Mouse (Mus musculus): ENCODE data around the gene Tnfsfm13. TPM values are rescaled to one million over a fixed set of nuclear protein-coding genes. Genes with fewer than 3 reads are reported as not detected.
"Not testable (repeated sequence)": the region's sequence is repeated elsewhere in the genome, so short reads cannot be mapped to it uniquely, and the experiment has no call there.

The Tnfsfm13 gene
- total RNA-seq (2015) (11.6 and 13.6 TPM in 2 replicates), total RNA-seq (2017) (8.5 and 12.2 TPM in 2 replicates)

DNA sequence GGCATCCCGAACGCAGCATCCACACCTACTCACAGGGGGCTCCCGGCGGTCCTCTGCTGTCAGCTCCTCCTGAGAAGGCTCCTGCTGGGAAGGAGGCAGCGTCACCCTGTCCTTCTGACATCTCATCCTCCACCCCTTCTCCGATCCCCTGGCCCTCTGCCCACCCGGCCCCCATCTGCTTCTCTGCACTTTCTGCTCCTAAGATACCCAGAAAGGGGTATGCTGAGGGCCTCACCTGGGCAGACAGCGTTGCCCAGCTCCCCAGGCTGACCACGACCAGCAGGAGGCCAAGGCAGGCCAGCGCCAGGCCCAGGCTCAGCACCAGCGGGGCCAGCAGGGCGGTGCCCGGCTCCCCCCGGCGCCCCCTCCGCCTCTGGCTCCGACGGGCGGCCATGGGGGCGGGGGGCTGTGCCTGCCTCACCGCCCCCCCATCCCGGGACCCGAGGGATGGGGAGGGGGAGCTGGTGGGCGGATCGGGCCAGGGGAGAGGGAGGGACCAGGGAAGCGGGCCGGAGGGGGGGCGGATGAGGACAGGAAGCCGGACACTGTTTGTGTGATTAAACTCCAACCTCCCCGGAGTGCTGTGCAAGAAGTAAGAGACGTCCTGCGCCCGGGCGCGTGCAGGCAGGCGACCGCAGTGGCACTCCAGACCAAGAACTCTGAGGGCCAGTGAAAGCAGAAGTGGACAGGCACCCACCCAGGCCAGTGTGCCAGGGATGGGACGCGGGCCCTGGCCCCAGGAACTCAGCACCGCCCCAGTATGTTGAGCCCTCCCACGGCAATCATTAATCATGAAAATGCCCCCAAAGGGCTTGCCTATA, at the start of gene Tnfsfm13, which contains the start of gene Tnfsf12:
TSS of gene Tnfsfm13 (minus strand) at position 738 of the 821 bp plus-strand sequence.
TSS of gene Tnfsf12 (minus strand) at position 489 of the 821 bp plus-strand sequence.
- peak; percentile 94 for ATAC-seq (ENCODE audit: poor library complexity, severe bottlenecking)

DNA sequence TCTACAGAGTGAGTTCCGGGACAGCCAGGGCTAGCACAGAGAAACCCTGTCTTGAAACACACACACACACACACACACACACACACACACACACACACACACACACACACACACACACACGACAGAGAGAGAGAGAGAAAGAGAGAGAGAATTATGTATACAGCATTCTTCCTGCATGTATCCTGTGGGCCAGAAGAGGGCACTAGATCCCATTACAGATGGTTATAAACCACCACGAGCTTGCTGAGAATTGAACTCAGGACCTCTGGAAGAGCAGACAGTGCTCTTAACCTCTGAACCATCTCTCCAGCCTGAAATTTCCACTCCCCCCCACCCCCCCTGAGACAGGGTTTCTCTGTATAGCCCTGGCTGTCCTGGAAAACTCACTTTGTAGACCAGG, 35.5 kb upstream of the Tnfsfm13 start:
- ATAC-seq (ENCODE audit: poor library complexity, severe bottlenecking): not testable (repeated sequence)

DNA sequence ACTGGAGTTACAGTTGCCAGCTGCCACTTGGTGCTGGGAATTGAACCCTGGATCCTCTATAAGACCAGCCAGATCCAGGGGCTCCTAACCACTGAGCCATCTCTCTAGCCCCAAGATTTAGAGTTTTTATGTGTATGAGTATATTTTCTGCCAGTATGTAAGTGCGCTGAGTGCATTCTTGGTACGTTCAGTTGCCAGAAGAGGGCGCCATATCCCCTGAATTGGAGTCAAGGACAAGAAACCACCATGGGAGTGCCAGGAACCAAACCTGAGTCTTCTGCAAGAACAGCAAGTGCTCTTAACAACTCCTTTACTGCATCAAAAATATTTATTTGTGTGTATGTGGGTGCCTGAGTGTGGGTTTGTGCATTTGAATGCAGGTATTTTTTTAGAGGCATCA, 33.2 kb upstream of the Tnfsfm13 start:
- ATAC-seq (ENCODE audit: poor library complexity, severe bottlenecking): peak; percentile 52

DNA sequence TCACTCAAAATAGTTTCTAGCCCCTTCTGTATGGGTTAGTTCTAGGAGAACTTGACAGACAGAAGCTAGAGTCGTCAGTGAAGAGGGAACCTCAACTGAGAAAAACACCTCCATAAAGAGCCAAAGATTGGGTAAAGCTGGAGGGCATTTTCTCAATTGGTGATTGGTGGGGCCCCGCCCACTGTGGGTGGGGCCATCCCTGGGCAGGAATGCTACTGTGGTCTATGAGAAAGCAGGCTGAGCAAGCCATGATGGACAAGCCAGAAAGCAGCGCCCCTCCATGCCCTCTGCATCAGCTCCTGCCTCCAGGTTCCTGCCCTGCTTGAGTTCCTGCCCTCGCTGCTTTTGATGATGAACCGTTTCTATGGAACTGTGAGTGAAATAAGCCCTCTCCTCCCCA, 30.1 kb upstream of the Tnfsfm13 start:
- ATAC-seq (ENCODE audit: poor library complexity, severe bottlenecking): no peak

DNA sequence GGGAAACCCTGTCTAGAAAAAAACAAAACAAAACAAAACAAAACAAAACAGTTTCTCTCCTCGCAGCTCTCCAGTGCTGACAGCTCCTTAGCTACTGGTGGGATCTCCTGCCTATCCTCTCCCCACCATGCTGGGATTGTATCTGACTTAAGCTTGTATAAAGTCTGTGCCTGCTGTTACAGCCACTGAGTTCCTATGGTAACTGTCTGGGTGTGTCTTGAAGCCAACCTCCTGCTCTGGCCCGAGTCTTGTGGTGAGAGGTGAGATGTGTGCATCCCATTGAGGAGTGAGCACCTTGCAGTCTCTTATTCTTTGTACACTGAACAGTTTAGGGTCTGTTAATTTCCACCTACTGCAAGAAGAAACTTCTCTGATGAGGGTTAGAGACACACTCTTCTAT, 27.2 kb upstream of the Tnfsfm13 start:
- no peak for ATAC-seq (ENCODE audit: poor library complexity, severe bottlenecking)

GRCm38 (mm10) chr11:69720852-69721251, 25.0 kb upstream of the Tnfsfm13 start:
- ATAC-seq (ENCODE audit: poor library complexity, severe bottlenecking): no peak

- ATAC-seq (ENCODE audit: poor library complexity, severe bottlenecking): no peak
Observed at GRCm38 (mm10) chr11:69719423-69719822, 23.5 kb upstream of the Tnfsfm13 start.

GRCm38 (mm10) chr11:69718661-69719060, 22.8 kb upstream of the Tnfsfm13 start:
- no peak for ATAC-seq (ENCODE audit: poor library complexity, severe bottlenecking)

GRCm38 (mm10) chr11:69716953-69717352, 21.1 kb upstream of the Tnfsfm13 start:
- ATAC-seq (ENCODE audit: poor library complexity, severe bottlenecking): no peak

DNA sequence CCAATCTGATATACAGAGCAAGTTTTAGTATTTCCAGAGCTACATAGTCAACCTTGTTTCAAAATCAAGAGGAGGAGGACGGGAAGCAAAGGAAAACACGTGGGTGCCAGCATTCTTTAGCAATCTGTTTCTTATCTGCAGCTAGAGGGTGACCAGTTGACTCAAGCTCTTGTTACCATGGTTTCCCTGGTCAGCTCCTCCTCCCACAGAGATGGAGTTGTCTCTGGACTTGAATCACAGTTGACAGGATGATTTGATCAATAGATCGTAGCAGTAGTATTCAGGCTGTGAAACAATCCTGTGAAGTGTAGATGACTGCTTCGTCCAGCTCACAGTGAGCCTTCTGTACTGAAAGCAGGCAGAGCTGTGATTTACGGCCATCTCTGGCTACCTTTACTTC, 20.0 kb upstream of the Tnfsfm13 start:
- no peak for ATAC-seq (ENCODE audit: poor library complexity, severe bottlenecking)

- ATAC-seq (ENCODE audit: poor library complexity, severe bottlenecking): no peak
Observed at GRCm38 (mm10) chr11:69715482-69715881, 19.6 kb upstream of the Tnfsfm13 start.

DNA sequence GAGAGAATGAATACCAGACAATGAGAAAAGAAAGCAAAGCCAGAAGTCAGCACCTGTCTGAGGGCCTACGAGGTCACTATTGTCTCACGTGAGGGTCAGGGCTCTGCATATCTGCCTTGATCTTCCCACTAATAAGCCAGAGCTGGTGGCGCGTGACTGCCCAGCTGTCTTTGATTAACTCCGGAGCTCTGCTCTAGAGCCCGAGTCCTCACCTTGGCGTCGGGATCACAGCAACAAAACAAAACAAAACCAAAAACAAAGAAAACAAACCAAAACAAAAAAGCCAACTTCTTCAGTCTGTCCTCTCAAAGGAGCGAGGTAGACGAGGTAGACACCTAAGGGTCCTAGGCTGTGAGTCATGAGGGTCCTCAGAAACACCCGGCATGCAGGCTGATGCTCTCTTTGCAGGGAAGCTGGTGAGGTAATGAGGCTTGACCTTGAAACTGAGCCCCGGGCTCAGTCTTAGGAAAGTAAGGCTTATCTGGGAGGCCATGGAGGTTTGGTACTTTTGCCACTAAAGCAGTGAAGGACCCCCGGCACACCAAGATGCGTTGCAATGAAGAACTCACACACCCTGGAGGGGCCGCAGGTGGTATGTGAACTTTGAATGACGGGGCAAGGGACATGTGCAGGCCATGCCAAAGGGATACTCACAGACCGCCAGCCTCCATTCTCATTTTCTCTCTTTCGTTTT, 18.9 kb upstream of the Tnfsfm13 start:
- ATAC-seq (ENCODE audit: poor library complexity, severe bottlenecking): no peak

DNA sequence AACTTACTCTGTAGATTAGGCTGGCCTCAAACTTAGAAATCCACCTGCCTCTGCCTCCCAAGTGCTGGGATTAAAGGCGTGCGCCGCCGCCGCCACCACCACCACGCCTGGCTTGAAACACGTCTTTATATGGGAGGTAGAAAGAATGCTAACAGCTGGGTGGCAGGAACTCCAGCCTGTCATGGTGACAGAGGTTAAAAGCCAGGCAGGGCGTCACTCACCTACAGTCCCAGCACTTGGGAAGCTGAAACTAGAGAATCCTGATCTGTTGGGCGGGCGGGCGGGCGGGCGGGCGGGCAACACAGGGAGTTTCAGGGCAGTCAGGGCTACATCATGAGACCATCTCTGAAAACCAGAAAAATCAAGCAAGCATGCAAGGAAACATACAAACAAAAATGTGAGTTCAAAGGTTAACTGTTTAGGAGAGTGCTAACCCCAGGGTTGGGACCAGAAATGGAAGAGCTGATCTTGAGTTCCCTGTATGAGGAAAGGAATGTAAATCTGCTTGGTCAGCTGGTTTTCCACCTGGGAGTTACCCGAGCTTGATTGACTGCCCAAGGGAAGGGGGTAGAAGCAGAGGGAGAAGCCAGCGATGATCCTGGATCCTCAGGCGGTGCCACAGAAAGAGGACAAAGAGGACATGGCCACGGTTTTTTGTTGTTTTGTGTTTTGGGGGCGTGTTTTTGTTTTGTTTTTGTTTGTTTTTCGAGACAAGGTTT, 17.2 kb upstream of the Tnfsfm13 start:
- ATAC-seq (ENCODE audit: poor library complexity, severe bottlenecking): no peak

DNA sequence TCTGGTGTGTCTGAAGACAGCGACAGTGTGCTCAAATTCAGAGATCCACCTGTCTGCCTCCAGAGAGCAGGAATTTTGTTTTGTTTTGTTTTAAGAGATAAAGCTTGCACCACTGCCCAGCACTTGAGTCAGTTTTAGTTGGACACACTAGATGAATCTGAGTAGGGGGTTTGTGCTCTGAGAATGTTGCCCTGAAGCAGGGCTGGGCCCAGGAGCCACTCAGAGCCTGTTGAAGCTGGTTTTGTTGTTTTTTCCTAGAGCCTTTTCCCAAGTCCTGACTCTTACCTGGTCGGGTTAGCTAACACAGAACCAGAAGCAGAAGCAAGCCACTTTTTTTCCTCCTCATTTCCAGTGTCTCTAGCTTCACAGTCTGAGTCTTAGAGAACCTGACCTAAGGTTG, 15.2 kb upstream of the Tnfsfm13 start:
- ATAC-seq (ENCODE audit: poor library complexity, severe bottlenecking): no peak

DNA sequence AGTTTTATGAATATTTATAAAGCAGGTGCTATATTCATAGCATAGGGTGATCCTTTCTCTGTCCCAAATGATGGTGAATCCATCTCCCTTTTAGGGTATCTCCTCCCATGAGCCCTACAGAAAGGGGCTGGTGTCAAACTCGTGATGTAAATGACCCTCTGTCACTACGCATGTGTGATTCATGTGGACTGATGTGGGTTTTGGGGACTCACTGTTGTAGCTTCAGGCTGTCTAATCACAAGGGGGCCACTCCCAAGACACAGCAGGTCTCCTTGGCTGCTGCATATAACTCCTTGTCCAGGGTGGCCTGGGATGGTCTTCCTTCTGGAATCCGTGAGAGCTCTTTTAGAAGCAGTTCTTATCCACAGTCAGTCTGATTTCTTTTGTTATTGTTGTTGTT, 14.6 kb upstream of the Tnfsfm13 start:
- ATAC-seq (ENCODE audit: poor library complexity, severe bottlenecking): no peak

- no peak for ATAC-seq (ENCODE audit: poor library complexity, severe bottlenecking)
Observed at GRCm38 (mm10) chr11:69709554-69710446, 13.9 kb upstream of the Tnfsfm13 start.

DNA sequence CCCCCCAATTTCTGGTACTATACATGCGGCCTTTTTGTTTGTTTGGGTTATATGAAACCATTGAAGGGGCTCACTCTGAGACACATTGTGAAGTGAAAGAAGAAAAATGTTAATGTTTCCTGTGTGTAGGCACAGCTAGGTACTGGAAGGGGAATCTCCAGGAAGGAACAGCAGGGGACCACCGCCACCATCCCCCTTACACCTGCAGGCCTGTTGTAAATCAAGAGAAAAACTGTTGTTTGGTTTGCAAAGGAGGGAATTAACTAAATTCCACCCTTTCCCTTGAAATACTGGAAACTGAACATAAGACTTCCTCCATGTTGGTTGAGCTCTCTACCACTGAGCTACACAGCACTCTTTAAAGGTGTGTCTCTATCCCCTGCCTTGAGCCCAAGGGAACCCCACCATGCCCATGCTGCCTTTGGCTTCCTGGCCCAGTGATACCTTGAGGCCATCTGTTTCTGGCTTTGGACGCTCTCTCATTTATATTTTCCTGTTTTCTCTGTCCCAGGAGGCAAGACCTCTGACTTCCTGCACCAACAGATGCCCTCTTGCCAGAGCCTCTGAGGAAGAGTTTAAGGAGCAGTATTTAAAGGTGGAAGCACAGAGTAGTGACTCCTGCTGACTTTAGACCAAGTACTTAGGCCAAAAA, 12.8 kb upstream of the Tnfsfm13 start:
- ATAC-seq (ENCODE audit: poor library complexity, severe bottlenecking): no peak

DNA sequence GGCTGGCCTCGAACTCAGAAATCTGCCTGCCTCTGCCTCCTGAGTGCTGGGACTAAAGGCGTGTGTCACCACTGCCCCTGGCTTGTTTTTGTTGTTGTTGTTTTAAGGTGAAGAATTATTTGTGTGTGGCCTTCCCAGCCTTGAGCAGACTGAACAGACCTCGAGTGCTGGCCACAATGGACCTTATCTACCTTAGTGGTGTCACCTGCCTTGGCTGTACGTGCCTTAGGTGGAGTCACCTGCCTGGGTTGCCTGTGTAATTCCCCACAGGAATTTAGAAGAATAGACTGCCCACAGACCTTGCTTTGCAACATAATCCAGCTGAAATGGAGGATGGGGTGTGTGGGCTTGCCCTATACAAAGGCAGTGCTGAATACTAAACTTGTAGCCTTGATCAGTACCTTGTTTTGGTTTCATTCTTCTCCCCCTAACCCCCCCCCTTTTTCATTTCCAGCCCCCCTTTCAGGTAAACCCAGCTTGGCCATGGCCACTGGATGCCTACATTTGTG, 12.0 kb upstream of the Tnfsfm13 start:
- no peak for ATAC-seq (ENCODE audit: poor library complexity, severe bottlenecking)

DNA sequence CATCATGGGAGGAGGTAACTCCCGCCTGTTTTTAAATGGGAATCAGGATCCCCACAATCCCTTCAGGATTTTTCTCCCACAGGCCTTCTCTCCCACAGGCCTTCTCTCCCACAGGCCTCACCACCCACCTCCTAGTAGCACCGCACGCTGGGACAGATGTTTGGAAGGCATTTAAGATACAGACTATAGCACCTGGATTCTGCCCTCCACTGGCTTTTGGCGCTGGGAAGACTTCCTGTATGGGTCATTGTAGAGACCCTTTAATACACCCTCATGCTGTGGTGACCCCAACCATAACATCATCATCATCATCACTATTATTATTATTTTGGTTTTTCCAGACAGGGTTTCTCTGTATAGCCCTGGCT, 11.6 kb upstream of the Tnfsfm13 start:
- ATAC-seq (ENCODE audit: poor library complexity, severe bottlenecking): no peak

All from megakaryocyte, adult 5-6 weeks (primary cell).